Mouse (Mus musculus): ENCODE data around the gene Serpinb6a. TPM values are rescaled to one million over a fixed set of nuclear protein-coding genes. Genes with fewer than 3 reads are reported as not detected.

The Serpinb6a gene
- 100 to 1,000 TPM in 1 of 2 experiments, 10 to 100 TPM in 1; 97.9 to 100 TPM for total RNA-seq (2021)
- long read RNA-seq, experiment 1, transcript Serpinb6a-202 (7 exons, 1,547 nt) = major isoform, 38 of 60 reads
- long read RNA-seq, experiment 1, partial matches to known transcripts = 10 of 60 reads
- long read RNA-seq, experiment 1, other reads (novel, unspliced or antisense) = 11 of 60 reads
- long read RNA-seq, experiment 2, transcript Serpinb6a-202 (7 exons, 1,547 nt) = major isoform, 35 of 54 reads
- long read RNA-seq, experiment 2, partial matches to known transcripts = 6 of 54 reads
- long read RNA-seq, experiment 2, other reads (novel, unspliced or antisense) = 12 of 54 reads

- DNase-seq = peak; percentile 89 to 93
- intact Hi-C loops (cut with DNase I) = no loop called here
Observed at GRCm38 (mm10) chr13:34002058-34003006, at the start of gene Serpinb6a, which contains the start of gene Ripk1. Serpinb6a (minus strand) TSS chr13:34002794. Ripk1 (plus strand) TSS chr13:34002363.

GRCm38 (mm10) chr13:34051692-34052091 lies 49.1 kb upstream of the Serpinb6a start:
- DNase-seq = no peak
- intact Hi-C loops (cut with DNase I) = no loop called here

- no peak for DNase-seq
Observed at GRCm38 (mm10) chr13:34050479-34050878, 47.9 kb upstream of the Serpinb6a start.

GRCm38 (mm10) chr13:34047526-34047925 lies 44.9 kb upstream of the Serpinb6a start:
- intact Hi-C loops (cut with DNase I) = loop anchor here (10.0 kb wide), 2 partner anchors 587 to 827 kb away; partner anchors contain the start of gene Prpf4b
- DNase-seq = no peak

More at GRCm38 (mm10) chr13:34050479-34050878, 47.9 kb upstream of the Serpinb6a start:
- intact Hi-C loops (cut with DNase I) = no loop called here

DNA sequence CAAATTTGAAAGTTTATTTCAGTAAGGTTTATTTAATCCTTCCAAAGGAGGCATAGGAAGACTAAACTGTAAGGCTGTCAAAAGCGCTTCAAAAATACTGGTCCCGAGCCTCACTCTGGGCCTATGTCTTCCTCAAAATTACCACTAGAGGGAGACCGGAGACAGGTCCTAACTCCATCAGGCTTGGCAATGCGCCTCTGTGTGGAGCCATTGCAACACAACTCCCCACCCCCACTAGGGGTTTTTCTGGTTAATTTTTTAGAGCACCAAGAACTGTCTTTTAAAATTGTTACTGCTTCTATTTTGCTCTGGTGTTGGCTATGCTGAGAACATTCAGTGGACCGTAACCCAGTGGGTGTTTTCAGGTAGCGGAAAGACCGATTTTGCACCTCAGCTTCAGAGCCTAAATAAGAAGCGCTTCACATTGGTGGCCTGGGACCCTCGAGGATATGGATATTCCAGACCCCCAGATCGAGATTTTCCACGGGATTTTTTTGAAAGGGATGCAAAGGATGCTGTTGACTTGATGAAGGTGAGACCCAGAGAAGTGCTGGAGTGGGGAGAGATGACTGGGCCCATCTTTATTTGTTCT lies 43.9 kb upstream of the Serpinb6a start:
- intact Hi-C loops (cut with DNase I) = loop anchor here (1.0 to 10.0 kb wide), 3 partner anchors 109 to 828 kb away; partner anchors contain the start of gene Prpf4b
- DNase-seq = peak; percentile 81 to 87

GRCm38 (mm10) chr13:34045511-34046249 lies 43.1 kb upstream of the Serpinb6a start:
- DNase-seq = no peak
- intact Hi-C loops (cut with DNase I) = loop anchor here (1.0 to 10.0 kb wide), 3 partner anchors 110 to 829 kb away; partner anchors contain the start of gene Prpf4b

GRCm38 (mm10) chr13:34043716-34044393 lies 41.3 kb upstream of the Serpinb6a start:
- intact Hi-C loops (cut with DNase I) = loop anchor here (10.0 kb wide), 2 partner anchors 591 to 831 kb away; partner anchors contain the start of gene Prpf4b
- no peak for DNase-seq

DNA sequence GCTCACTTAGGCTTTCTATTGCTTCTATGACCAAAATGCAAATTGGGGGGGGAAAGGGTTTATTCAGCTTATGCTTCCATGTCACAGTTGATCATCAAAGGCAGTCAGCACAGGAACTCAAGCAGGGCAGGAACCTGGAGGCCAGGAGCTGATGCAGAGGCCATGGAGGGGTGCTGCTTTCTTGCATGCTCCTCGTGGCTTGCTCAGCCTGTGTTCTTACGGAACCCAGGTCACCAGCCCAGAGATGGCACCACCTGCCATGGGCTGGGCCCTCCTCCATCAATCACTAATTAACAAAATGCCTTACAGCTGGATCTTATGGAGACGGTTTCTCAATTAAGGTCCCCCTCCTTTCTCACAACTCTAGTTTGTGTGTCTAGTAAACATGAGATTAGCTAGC lies 37.5 kb upstream of the Serpinb6a start:
- intact Hi-C loops (cut with DNase I) = loop anchor here (10.0 kb wide), 2 partner anchors 595 to 835 kb away; partner anchors contain the start of gene Prpf4b
- no peak for DNase-seq

DNA sequence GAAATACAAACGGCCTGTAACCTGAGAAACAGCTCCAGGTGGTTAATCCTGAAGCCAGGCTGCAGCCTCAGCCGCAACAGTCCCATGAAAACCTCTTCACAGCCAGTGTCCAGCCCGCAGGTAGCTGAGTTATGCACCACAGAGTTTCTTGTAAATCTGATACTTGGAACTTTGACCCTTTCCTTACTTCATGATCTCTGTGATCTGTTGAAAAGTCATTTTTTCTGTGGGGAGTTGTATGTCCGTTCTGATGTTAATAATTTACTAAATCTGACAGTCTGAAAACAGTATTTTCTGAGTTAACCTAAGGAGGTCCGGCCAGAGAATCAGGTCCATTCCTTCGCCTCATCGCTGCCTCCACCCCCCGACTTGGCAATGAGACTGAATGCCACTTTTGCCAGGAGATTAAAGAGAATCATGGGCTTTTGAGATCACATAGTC lies 36.3 kb upstream of the Serpinb6a start:
- no peak for DNase-seq
- intact Hi-C loops (cut with DNase I) = no loop called here

DNA sequence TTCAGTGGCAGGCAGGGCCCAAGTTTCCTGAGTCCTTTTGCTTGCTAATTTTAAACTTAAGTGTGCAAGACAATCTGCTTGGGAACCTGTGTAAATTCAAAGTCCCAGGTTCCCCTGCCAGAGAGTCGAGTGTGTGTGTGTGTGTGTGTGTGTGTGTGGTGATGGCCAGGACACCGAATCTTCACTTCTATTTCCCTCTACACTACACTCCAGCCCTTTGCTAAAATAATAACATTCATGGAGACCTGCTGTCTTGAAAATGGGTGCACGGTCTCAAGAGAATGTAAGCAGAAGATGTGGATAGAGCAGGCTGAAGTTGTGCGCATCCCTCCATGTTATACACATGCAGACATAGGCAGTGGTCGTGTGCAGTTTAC lies 35.5 kb upstream of the Serpinb6a start:
- intact Hi-C loops (cut with DNase I) = no loop called here
- DNase-seq = peak in 1 of 2 experiments; percentile 16

DNA sequence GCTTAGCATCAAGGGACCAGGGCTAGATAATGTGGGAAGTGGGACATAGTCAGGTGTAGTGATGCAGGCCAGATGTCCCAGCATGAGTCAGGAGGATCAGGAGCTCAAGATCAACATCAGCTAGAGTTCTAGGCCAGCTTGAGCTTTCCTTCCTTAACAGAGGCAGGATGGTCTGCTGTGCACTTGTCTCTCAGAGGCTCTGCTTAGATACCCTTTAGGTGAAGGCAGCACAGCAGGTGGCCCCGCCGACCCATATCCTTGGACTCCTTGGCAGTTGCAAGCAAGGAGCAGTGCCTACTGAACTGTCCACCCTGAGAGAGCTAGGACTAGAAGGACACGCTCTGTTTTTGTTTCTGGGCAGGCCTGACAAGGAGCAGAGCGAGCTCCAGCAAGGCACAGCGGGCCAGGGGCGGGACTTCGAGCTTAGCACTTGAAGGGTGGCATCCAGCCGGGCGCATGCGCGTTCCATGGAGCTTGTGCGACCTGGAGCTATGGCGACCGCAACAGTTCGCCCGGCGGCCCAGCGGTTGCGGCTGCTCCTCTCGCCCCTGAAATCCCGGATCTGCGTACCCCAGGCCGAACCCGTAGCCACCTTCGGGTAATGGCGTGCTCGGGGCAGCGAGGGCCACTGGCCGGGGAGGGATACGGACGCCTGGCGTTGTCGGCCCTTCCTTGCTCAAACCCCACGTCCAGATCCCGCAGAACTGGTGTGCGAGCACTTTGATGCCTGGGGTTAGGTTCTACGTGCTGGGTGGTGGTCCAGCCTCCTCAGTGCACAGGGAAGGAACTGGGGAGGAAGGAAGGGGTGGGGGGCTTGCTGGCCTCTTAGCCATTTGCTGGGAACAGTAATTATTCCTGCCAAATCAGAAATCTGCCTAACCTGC lies 34.8 kb upstream of the Serpinb6a start, which contains the start of gene Bphl:
TSS of gene Bphl (plus strand) at position 426 of the 884 bp plus-strand sequence.
- intact Hi-C loops (cut with DNase I) = no loop called here
- peak; percentile 93 to 94 for DNase-seq

DNA sequence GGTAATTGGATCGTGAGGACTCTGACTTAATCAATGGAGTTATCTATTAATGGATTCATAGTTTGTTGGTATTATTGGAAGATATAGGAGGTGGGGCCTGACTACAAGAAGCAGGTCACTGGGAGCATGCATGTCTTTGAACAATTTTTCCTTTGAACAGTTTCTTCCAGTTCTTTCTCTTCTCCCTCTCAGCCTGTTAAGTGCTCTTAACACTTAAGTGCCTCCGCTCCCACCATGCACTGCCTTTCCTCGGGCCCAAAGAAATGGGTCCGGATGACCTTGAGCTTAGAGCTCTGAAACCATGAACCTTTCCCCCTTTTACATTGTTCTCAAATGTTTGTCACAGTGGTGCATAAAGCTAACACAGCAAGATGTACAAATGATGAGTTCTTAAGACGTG lies 34.1 kb upstream of the Serpinb6a start:
- intact Hi-C loops (cut with DNase I) = no loop called here
- DNase-seq = no peak

- intact Hi-C loops (cut with DNase I) = no loop called here
Observed at GRCm38 (mm10) chr13:34035424-34035823, 32.8 kb upstream of the Serpinb6a start.

GRCm38 (mm10) chr13:34032041-34032440 lies 29.4 kb upstream of the Serpinb6a start:
- no peak for DNase-seq
- intact Hi-C loops (cut with DNase I) = no loop called here

More at GRCm38 (mm10) chr13:34035424-34035823, 32.8 kb upstream of the Serpinb6a start:
- DNase-seq = no peak

- no peak for DNase-seq
- intact Hi-C loops (cut with DNase I) = no loop called here
Observed at GRCm38 (mm10) chr13:34021998-34022397, 19.4 kb upstream of the Serpinb6a start.

DNA sequence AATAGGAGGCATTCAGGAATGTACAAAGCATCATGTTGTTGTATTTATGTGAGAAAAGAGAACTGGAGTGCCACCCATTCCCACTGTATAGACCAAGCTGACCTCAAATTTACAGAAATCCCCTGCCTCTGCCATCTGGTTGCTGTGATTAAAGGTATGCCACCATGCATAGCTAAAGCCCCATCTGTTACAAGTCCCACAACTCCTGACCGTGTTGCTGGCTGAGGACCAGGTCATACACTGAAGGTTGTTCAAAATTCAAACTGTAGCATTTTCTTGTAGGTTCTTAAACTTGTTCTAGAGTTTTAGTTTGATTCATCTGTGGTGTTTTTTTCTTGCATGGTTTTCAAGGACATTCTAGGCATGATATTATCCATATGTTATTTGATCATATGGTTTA lies 15.9 kb upstream of the Serpinb6a start:
- no peak for DNase-seq
- intact Hi-C loops (cut with DNase I) = no loop called here

GRCm38 (mm10) chr13:34016927-34017569 lies 14.5 kb upstream of the Serpinb6a start:
- intact Hi-C loops (cut with DNase I) = no loop called here
- DNase-seq = no peak
